Mouse (Mus musculus): ENCODE measurements around the gene Rhbdl1. TPM values are rescaled to one million over a fixed set of nuclear protein-coding genes. Genes with fewer than 3 reads are reported as not detected.
"Not testable (repeated sequence)": the region's sequence is repeated elsewhere in the genome, so short reads cannot be mapped to it uniquely, and the experiment has no call there.

Gene Rhbdl1
- polyA plus RNA-seq, 1 experiment from 2014 or later: 42.2 TPM

DNA sequence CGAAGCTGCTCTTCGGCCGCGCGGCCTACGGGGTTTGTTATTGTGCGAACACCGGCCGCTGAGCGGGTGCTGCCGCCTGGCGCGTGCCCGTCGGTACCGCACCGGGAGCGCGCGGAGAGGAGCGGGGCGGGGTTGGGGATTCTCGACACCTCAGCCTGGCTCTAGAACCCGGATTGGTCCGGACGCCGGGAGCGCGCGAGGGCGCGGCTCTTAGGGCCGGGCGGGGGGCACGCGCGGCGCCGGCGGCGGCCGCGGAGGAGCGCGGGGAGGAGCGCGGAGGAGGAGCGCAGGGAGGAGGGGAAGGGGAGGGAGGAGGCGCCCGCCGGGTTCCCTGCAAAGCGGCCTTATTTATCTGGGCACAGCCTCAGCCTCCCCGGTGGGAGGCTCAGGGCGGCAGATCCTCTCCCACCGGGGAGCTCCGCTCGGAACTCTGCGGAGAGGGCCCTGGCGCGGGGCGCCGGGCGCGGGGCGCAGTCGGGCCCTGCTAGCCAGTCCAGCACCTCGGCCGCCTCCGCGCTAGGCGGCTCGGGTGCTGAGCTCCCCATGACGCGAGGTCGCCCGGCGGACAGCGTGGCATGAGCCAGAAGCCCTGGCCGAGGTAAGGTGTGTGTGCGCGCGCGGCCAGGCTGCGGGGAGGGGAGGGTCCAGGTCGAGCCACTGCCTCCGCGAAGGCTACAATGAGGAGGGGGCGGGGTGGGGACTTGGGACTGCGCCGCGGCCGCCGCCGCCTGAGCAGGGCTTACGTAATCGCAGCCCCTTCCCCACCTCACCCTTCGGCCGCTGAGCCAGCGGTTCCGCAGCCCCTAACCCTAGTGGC lies 28.1 kb downstream of the Rhbdl1 start, which contains the start of gene Fbxl16:
Gene Fbxl16 (plus strand): TSS at position 297 of the 817 bp plus-strand sequence.
- peak within 1 kb of the TSS; percentile 88 for H3K27ac ChIP-seq (ENCODE audit: low read length)
- no peaks in the 10 kb centered on the region for H3K27me3 ChIP-seq (replicated peaks; ENCODE audit: control insufficient read depth, insufficient read depth, low read length)
- no peaks in the 10 kb centered on the region for H3K9me3 ChIP-seq (ENCODE audit: control insufficient read depth, low read length)
- peak within 1 kb of the TSS; percentile 82 for H3K9ac ChIP-seq (replicated peaks; ENCODE audit: low read depth, low read length)
- peak within 1 kb of the TSS; percentile 98 for H3K4me2 ChIP-seq (ENCODE audit: low read length)
- peak; percentile 90 for ATAC-seq
- under 1% methylated on average over 76 of the region's 100 CpGs for WGBS
- peaks cover 34% of the 10 kb centered on the region for H3K4me1 ChIP-seq (replicated peaks; ENCODE audit: control insufficient read depth, insufficient read depth, low read length)
- H3K36me3 ChIP-seq (ENCODE audit: control insufficient read depth, insufficient read depth): no peaks in the 10 kb centered on the region
- peak within 1 kb of the TSS; percentile 71 for H3K4me3 ChIP-seq (replicated peaks; ENCODE audit: low read length)

DNA sequence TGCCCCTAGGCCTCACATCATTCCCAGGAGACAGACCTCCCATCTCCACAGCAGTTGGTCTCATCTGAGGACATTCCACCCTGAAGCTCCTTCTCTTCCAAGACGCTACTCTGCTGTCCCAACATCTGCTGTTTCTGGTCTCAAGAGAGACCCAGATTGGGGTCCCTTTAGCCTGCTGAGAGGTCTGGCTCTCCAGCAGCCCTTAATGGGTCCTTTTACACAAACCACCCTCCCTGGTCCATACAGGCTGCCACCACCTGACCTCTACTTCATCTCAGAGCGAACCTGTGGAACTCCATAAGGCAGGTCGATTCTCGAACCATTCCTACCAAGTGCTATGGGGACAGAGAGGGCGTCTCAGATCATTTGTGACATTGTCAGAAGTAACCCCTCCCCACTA lies 29.1 kb downstream of the Rhbdl1 start:
- WGBS: 43% methylated on average over 5 of the region's 5 CpGs
- H3K27me3 ChIP-seq (replicated peaks; ENCODE audit: control insufficient read depth, insufficient read depth, low read length): no peaks in the 10 kb centered on the region
- H3K4me3 ChIP-seq (replicated peaks; ENCODE audit: low read length): peak overlapping the region; percentile 71
- no peaks in the 10 kb centered on the region for H3K36me3 ChIP-seq (ENCODE audit: control insufficient read depth, insufficient read depth)
- H3K9ac ChIP-seq (replicated peaks; ENCODE audit: low read depth, low read length): peak overlapping the region; percentile 82
- peak overlapping the region; percentile 98 for H3K4me2 ChIP-seq (ENCODE audit: low read length)
- H3K27ac ChIP-seq (ENCODE audit: low read length): peak overlapping the region; percentile 88
- ATAC-seq: no peak; the same call in 1 of the 2 replicates
- peaks cover 30% of the 10 kb centered on the region for H3K4me1 ChIP-seq (replicated peaks; ENCODE audit: control insufficient read depth, insufficient read depth, low read length)
- H3K9me3 ChIP-seq (ENCODE audit: control insufficient read depth, low read length): no peaks in the 10 kb centered on the region

DNA sequence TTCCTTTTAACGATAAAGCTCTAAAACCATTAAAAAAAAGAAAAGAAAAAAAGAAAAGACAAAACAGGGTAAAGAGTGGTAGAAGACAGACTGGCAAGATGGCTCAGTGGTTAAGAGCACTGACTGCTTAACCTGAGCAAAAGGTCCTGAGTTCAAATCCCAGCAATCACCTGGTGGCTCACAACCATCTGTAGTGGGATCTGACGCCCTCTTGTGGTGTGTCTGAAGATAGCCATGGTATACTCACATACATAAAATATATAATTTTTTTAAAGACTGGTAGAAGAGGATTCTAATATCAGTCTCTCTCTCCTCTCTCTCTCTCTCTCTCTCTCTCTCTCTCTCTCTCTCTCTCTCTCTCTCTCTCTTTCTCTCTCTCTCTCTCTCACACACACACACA lies 29.6 kb downstream of the Rhbdl1 start:
- H3K4me3 ChIP-seq (replicated peaks; ENCODE audit: low read length); H3K27ac ChIP-seq (ENCODE audit: low read length); H3K36me3 ChIP-seq (ENCODE audit: control insufficient read depth, insufficient read depth); H3K4me2 ChIP-seq (ENCODE audit: low read length); ATAC-seq; H3K9me3 ChIP-seq (ENCODE audit: control insufficient read depth, low read length); H3K27me3 ChIP-seq (replicated peaks; ENCODE audit: control insufficient read depth, insufficient read depth, low read length); H3K9ac ChIP-seq (replicated peaks; ENCODE audit: low read depth, low read length): not testable (repeated sequence)
- WGBS: 48% methylated on average over 2 of the region's 2 CpGs
- H3K4me1 ChIP-seq (replicated peaks; ENCODE audit: control insufficient read depth, insufficient read depth, low read length): peaks cover 31% of the 10 kb centered on the region

DNA sequence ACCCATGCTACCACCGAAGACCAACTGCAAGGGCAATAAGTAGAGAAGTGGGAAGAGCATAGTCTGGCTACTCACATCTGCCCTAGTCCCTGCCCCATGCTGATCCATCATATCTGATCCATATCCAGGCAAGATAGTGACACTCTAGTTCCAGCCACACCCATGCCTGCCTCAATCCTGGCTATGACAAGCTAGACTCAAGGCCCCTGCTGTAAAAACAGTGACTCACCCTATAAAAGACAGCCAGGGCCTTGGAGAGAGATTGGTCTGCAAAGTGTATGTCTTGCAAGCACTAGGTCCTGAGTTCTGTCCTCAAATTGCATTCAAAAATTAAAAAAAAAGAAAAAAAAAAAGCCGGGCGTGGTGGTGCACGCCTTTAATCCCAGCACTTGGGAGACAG lies 30.6 kb downstream of the Rhbdl1 start:
- no peak overlapping the region for H3K4me2 ChIP-seq (ENCODE audit: low read length)
- H3K4me3 ChIP-seq (replicated peaks; ENCODE audit: low read length): no peak overlapping the region
- no peaks in the 10 kb centered on the region for H3K9me3 ChIP-seq (ENCODE audit: control insufficient read depth, low read length)
- no peaks in the 10 kb centered on the region for H3K36me3 ChIP-seq (ENCODE audit: control insufficient read depth, insufficient read depth)
- no peak overlapping the region for H3K27ac ChIP-seq (ENCODE audit: low read length)
- no peak for ATAC-seq
- no peak overlapping the region for H3K9ac ChIP-seq (replicated peaks; ENCODE audit: low read depth, low read length)
- 77% methylated on average over 4 of the region's 4 CpGs for WGBS
- H3K27me3 ChIP-seq (replicated peaks; ENCODE audit: control insufficient read depth, insufficient read depth, low read length): no peaks in the 10 kb centered on the region
- peaks cover 34% of the 10 kb centered on the region for H3K4me1 ChIP-seq (replicated peaks; ENCODE audit: control insufficient read depth, insufficient read depth, low read length)

DNA sequence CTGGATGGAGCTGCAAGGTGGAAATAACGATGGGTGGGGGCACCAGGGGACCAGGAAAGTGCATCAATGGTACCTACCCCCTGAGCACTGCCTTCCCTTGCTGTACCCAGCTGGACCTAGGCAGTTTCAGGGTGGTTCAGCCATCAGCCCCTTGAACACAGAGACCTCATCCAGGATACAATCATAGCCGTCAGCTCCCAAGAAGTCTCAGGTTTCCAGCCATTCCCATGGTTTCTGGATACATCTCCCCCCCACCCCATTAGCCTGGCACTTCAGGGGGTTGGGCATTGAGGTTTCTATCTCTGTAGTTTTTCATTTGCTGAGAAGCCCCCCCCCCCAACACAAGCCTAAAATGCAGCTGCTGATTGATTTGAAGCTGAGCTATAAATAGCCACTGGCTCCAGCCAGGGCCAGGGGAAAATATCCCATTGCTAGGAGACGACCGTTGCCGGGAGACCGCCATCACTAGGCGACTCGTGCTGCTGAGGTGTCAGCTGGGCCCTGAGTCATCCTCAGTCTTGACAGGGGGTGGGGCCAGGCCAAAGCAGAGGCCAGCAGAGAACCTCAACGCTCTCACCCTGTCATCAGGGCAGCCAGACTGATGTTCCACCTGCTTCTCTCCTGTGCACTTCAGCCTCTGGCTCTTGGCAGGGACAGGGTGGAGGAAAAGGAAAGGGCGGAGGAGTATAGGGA lies 34.1 kb downstream of the Rhbdl1 start:
- Histone ChIP-seq H3K36me3 (ENCODE audit: control insufficient read depth, insufficient read depth) (no peaks in the 10 kb centered on the region), H3K4me2 (ENCODE audit: low read length) (peak overlapping the region; percentile 24), H3K27me3 (replicated peaks; ENCODE audit: control insufficient read depth, insufficient read depth, low read length) (no peaks in the 10 kb centered on the region), H3K9ac (replicated peaks; ENCODE audit: low read depth, low read length) (peak overlapping the region; percentile 40), H3K9me3 (ENCODE audit: control insufficient read depth, low read length) (no peaks in the 10 kb centered on the region), H3K27ac (ENCODE audit: low read length) (peak overlapping the region; percentile 65), H3K4me3 (replicated peaks; ENCODE audit: low read length) (no peak overlapping the region), H3K4me1 (replicated peaks; ENCODE audit: control insufficient read depth, insufficient read depth, low read length) (peaks cover 14% of the 10 kb centered on the region)
- 8% methylated on average over 10 of the region's 10 CpGs for WGBS
- ATAC-seq: peak; percentile 88

DNA sequence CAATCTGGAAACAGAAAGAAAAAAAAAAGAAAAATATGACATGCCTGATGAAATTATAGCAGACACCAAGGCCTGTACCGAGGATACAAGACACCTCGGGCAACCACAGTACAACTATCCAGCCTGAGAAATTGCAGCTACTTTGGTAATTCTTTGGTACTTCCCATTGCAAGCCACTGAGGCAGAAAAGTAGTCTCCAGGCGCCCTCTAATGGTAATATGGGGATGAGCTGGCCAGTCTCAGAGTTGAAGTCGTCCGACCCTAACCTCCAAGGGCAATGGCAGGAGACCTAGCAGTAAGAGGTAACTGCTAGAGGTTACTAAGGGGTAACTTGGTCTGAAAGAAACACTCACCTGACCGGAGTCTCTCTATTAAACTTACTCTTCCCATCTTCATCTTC lies 36.1 kb downstream of the Rhbdl1 start:
- H3K9me3 ChIP-seq (ENCODE audit: control insufficient read depth, low read length): no peaks in the 10 kb centered on the region
- H3K27me3 ChIP-seq (replicated peaks; ENCODE audit: control insufficient read depth, insufficient read depth, low read length): no peaks in the 10 kb centered on the region; the same call in 1 of the 2 replicates
- no peaks in the 10 kb centered on the region for H3K36me3 ChIP-seq (ENCODE audit: control insufficient read depth, insufficient read depth)
- no peak overlapping the region for H3K9ac ChIP-seq (replicated peaks; ENCODE audit: low read depth, low read length)
- H3K27ac ChIP-seq (ENCODE audit: low read length): no peak overlapping the region
- WGBS: 7% methylated on average over 6 of the region's 6 CpGs
- H3K4me1 ChIP-seq (replicated peaks; ENCODE audit: control insufficient read depth, insufficient read depth, low read length): peaks cover 25% of the 10 kb centered on the region
- ATAC-seq: peak; percentile 19; the same call in 1 of the 2 replicates
- no peak overlapping the region for H3K4me3 ChIP-seq (replicated peaks; ENCODE audit: low read length)
- H3K4me2 ChIP-seq (ENCODE audit: low read length): no peak overlapping the region

DNA sequence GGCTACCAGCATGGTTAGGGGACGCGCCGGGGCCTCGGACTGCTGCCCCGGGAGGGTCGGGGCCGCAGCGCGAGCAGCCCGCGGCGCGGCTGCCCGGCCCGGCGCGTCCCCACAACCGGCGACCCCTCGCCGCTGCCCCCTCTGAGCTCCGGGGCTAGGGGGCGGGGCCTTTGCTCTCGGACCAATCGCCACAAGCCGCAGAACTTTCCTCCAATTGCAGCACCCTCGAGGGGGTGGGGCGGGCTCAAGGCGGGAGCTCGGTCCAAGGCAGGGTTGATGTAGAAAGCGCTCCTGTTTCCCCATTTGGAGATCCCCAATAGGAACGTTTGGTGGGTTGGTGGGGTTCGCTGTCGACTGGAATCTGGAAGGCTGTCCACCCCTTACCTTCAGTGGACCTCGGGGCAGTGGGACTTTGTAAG lies 40.1 kb downstream of the Rhbdl1 start, which contains the start of gene Metrn:
Gene Metrn (minus strand): TSS at position 186 of the 419 bp plus-strand sequence.
- H3K36me3 ChIP-seq (ENCODE audit: control insufficient read depth, insufficient read depth): no peaks in the 10 kb centered on the region
- peak within 1 kb of the TSS; percentile 74 for H3K4me2 ChIP-seq (ENCODE audit: low read length)
- no peak within 1 kb of the TSS for H3K27ac ChIP-seq (ENCODE audit: low read length)
- peak within 1 kb of the TSS; percentile 55 for H3K4me3 ChIP-seq (replicated peaks; ENCODE audit: low read length)
- peak; percentile 56 for ATAC-seq
- peak within 1 kb of the TSS; percentile 59 for H3K9ac ChIP-seq (replicated peaks; ENCODE audit: low read depth, low read length)
- H3K9me3 ChIP-seq (ENCODE audit: control insufficient read depth, low read length): no peaks in the 10 kb centered on the region
- H3K4me1 ChIP-seq (replicated peaks; ENCODE audit: control insufficient read depth, insufficient read depth, low read length): peaks cover 35% of the 10 kb centered on the region
- no peaks in the 10 kb centered on the region; the same call in 1 of the 2 replicates for H3K27me3 ChIP-seq (replicated peaks; ENCODE audit: control insufficient read depth, insufficient read depth, low read length)
- under 1% methylated on average over 35 of the region's 35 CpGs for WGBS

DNA sequence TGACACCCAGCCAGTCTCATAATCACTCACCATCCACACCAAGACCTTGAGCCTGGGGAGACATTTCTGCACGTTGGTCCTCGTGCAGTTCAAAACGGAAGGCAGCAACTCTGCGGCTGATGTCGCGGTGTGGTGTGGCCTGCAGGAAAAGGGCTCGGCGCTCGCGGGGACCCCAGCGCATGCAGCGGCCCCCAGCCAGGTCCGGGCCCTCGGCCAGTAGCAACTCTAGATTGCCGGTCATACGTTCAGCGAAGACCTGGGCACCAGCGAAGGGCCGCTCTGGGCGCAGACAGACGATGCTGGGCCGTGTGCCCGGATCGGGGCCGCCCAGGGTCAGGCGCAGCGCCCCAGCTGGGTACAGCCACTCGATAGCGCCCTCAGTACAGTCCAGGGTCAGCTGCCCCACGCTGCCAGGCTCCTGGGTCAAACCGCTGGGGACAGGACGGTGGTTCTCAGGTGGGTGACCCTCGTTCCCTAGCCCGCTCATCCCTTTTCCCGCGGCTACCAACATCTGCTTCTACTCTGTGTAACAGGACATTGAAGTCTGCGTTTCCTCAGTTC lies 40.8 kb downstream of the Rhbdl1 start:
- peak overlapping the region; percentile 74 for H3K4me2 ChIP-seq (ENCODE audit: low read length)
- H3K9ac ChIP-seq (replicated peaks; ENCODE audit: low read depth, low read length): peak overlapping the region; percentile 59
- no peak overlapping the region for H3K27ac ChIP-seq (ENCODE audit: low read length)
- H3K27me3 ChIP-seq (replicated peaks; ENCODE audit: control insufficient read depth, insufficient read depth, low read length): no peaks in the 10 kb centered on the region; the same call in 1 of the 2 replicates
- H3K4me3 ChIP-seq (replicated peaks; ENCODE audit: low read length): peak overlapping the region; percentile 55
- peaks cover 39% of the 10 kb centered on the region for H3K4me1 ChIP-seq (replicated peaks; ENCODE audit: control insufficient read depth, insufficient read depth, low read length)
- H3K36me3 ChIP-seq (ENCODE audit: control insufficient read depth, insufficient read depth): no peaks in the 10 kb centered on the region
- no peaks in the 10 kb centered on the region for H3K9me3 ChIP-seq (ENCODE audit: control insufficient read depth, low read length)
- no peak for ATAC-seq
- WGBS: under 1% methylated on average over 37 of the region's 37 CpGs

DNA sequence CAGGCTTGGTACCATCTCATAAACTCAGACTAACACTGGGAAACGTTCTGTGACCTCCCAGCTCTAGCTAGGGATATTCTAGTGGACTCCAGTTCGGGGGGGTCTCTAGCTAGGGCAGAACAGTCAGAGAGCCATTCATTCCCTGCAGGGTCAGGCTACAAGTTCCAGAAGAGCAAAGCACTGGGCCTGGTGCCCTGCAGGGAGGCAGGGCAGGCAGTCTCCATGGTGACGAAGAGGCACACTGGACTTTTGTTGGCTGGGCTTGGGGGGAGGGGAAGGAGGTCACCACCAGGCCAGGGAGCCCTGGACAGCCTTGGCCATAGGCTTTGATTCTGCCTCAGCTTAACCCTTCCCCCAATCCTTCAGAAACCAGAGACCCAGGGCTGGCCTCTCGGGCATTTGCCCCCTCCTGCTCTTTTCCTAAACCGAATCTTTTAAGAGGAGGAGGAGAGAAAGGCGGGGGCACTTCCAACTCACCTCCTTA lies 41.4 kb downstream of the Rhbdl1 start, which contains the start of gene AC134908.4:
Gene AC134908.4 (minus strand): TSS at position 51 of the 484 bp plus-strand sequence.
- Histone ChIP-seq H3K4me3 (replicated peaks; ENCODE audit: low read length) (peak within 1 kb of the TSS; percentile 55), H3K36me3 (ENCODE audit: control insufficient read depth, insufficient read depth) (no peaks in the 10 kb centered on the region), H3K4me1 (replicated peaks; ENCODE audit: control insufficient read depth, insufficient read depth, low read length) (peaks cover 46% of the 10 kb centered on the region), H3K9ac (replicated peaks; ENCODE audit: low read depth, low read length) (peak within 1 kb of the TSS; percentile 59), H3K9me3 (ENCODE audit: control insufficient read depth, low read length) (no peaks in the 10 kb centered on the region), H3K27me3 (replicated peaks; ENCODE audit: control insufficient read depth, insufficient read depth, low read length) (no peaks in the 10 kb centered on the region; the same call in 1 of the 2 replicates), H3K27ac (ENCODE audit: low read length) (peak within 1 kb of the TSS; percentile 19; the same call in 1 of the 2 replicates), H3K4me2 (ENCODE audit: low read length) (peak within 1 kb of the TSS; percentile 74)
- 13% methylated on average over 6 of the region's 6 CpGs for WGBS
- ATAC-seq: no peak
